Mouse (Mus musculus): Measurements from ENCODE around the gene Crlf3. TPM values are rescaled to one million over a fixed set of nuclear protein-coding genes. Genes with fewer than 3 reads are reported as not detected.

Crlf3 gene
- polyA plus RNA-seq, 1 experiment = 12.6 TPM

DNA sequence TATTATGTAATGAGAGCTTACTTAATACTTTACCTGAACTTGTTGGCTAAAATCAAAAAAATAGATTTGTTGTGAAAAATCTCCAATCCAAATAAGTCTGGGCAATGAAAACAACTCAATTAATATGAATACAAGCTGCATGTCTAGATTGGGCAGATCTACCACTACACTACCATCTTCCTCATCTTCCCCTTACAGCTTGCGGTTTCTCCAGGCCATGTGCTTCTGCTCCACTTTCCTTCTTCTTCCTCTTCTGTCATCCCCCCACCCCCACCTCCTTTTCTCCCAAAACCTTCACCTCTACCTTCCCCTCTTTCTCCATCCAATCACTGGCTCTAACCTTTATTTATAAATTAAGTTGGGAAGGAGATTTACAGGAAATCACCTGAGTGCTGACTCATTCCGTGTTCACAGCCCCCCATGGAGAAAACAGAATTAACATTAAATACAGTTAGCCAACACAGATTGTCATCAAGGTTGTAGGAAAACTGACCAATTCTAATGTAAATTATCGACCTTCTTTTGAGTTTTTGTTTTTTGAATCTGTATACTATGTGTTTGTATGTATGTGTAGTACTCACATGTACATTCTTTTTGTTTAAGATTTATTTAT lies 17.8 kb upstream of the Crlf3 start:
- Histone ChIP-seq H3K36me3 (ENCODE audit: control insufficient read depth, insufficient read depth) (peaks cover 4% of the 10 kb centered on the region), H3K79me2 (ENCODE audit: control insufficient read depth, insufficient read depth) (no peaks in the 10 kb centered on the region), H3ac (ENCODE audit: control insufficient read depth, insufficient read length) (no peak overlapping the region), H3K4me2 (ENCODE audit: low read depth) (no peak overlapping the region), H3K4me3 (no peak overlapping the region), H3K27me3 (ENCODE audit: control insufficient read depth, insufficient read depth, insufficient read length) (no peaks in the 10 kb centered on the region)
- TF ChIP-seq E2F4 (IDR thresholded peaks at IDR 0.05; ENCODE audit: insufficient read depth) = no peak
- no peak for TF ChIP-seq TCF12 (IDR thresholded peaks at IDR 0.05; ENCODE audit: insufficient read depth, poor library complexity, severe bottlenecking)
- no peak for TF ChIP-seq POLR2AphosphoS2 (IDR thresholded peaks at IDR 0.05; ENCODE audit: insufficient read length, low read depth)
- TF ChIP-seq TCF3 (IDR thresholded peaks at IDR 0.05; ENCODE audit: insufficient read length, low read depth) = no peak
- no peak for TF ChIP-seq CEBPB (IDR thresholded peaks at IDR 0.05; ENCODE audit: insufficient read depth, poor library complexity, severe bottlenecking)
- no peak for TF ChIP-seq REST (IDR thresholded peaks at IDR 0.05; ENCODE audit: insufficient read depth, insufficient read length)
- no peak for TF ChIP-seq MYOG (IDR thresholded peaks at IDR 0.05; ENCODE audit: control insufficient read depth in 1 of 3, insufficient read depth in 1 of 3, insufficient read length in 2 of 3, low read depth in 2 of 3)
- TF ChIP-seq SRF (IDR thresholded peaks at IDR 0.05; ENCODE audit: control insufficient read depth, insufficient read length, low read depth) = no peak
- TF ChIP-seq POLR2A (IDR thresholded peaks at IDR 0.05; ENCODE audit: insufficient read length, low read depth) = no peak
- TF ChIP-seq MAX (IDR thresholded peaks at IDR 0.05; ENCODE audit: low read depth) = no peak
- TF ChIP-seq MYOD1 (IDR thresholded peaks at IDR 0.05; ENCODE audit: control insufficient read depth in 1 of 3, insufficient read length in 2 of 3, low read depth in 2 of 3) = no peak

- peaks cover 32% of the 10 kb centered on the region for H3K79me2 ChIP-seq (ENCODE audit: control insufficient read depth, insufficient read depth)
- peak overlapping the region; percentile 88 for H3K4me2 ChIP-seq (ENCODE audit: low read depth)
- H3K27me3 ChIP-seq (ENCODE audit: control insufficient read depth, insufficient read depth, insufficient read length) = no peaks in the 10 kb centered on the region
- peak overlapping the region; percentile 67 for H3K4me3 ChIP-seq
- TF ChIP-seq MYOG (IDR thresholded peaks at IDR 0.05; ENCODE audit: control insufficient read depth in 1 of 3, insufficient read depth in 1 of 3, insufficient read length in 2 of 3, low read depth in 2 of 3) = no peak
- no peak for TF ChIP-seq MYOD1 (IDR thresholded peaks at IDR 0.05; ENCODE audit: control insufficient read depth in 1 of 3, insufficient read length in 2 of 3, low read depth in 2 of 3)
- no peak for TF ChIP-seq POLR2A (IDR thresholded peaks at IDR 0.05; ENCODE audit: insufficient read length, low read depth)
- TF ChIP-seq SRF (IDR thresholded peaks at IDR 0.05; ENCODE audit: control insufficient read depth, insufficient read length, low read depth) = no peak
- no peak for TF ChIP-seq USF1 (IDR thresholded peaks at IDR 0.05; ENCODE audit: low read depth)
- TF ChIP-seq TCF3 (IDR thresholded peaks at IDR 0.05; ENCODE audit: insufficient read length, low read depth) = no peak
- TF ChIP-seq TCF12 (IDR thresholded peaks at IDR 0.05; ENCODE audit: insufficient read depth, poor library complexity, severe bottlenecking) = no peak
- no peak for TF ChIP-seq POLR2AphosphoS2 (IDR thresholded peaks at IDR 0.05; ENCODE audit: insufficient read length, low read depth)
- TF ChIP-seq CEBPB (IDR thresholded peaks at IDR 0.05; ENCODE audit: insufficient read depth, poor library complexity, severe bottlenecking) = no peak
- TF ChIP-seq REST (IDR thresholded peaks at IDR 0.05; ENCODE audit: insufficient read depth, insufficient read length) = no peak
- no peak for TF ChIP-seq E2F4 (IDR thresholded peaks at IDR 0.05; ENCODE audit: insufficient read depth)
- TF ChIP-seq MAX (IDR thresholded peaks at IDR 0.05; ENCODE audit: low read depth) = no peak
- H3ac ChIP-seq (ENCODE audit: control insufficient read depth, insufficient read length) = no peak overlapping the region
- no peaks in the 10 kb centered on the region for H3K36me3 ChIP-seq (ENCODE audit: control insufficient read depth, insufficient read depth)
These were observed 9.9 kb upstream of the Crlf3 start for GRCm38 (mm10) chr11:80090555-80091164.

DNA sequence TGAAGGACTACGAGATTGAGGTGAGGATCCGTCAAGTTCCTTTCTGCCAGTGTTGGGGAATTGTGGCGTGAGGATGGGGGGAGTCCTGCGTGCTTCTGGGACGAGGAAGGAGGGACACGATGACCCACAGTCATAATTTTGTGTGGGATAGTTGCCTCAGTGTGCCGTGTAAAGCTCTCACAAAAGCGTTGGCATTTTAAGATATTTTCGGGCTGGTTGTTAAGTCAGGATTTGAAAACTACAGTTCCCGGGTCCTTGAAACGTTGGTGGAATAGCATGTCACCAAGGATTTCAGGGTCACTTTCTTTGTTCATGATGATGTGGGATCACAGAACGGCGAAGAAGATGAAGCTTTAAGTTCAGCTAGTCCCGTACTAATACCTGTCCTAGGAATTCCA lies 9.0 kb upstream of the Crlf3 start:
- Histone ChIP-seq H3K4me2 (ENCODE audit: low read depth) (peak overlapping the region; percentile 88), H3ac (ENCODE audit: control insufficient read depth, insufficient read length) (peak overlapping the region; percentile 7), H3K36me3 (ENCODE audit: control insufficient read depth, insufficient read depth) (no peaks in the 10 kb centered on the region), H3K79me2 (ENCODE audit: control insufficient read depth, insufficient read depth) (peaks cover 32% of the 10 kb centered on the region), H3K27me3 (ENCODE audit: control insufficient read depth, insufficient read depth, insufficient read length) (no peaks in the 10 kb centered on the region), H3K4me3 (peak overlapping the region; percentile 67)
- TF ChIP-seq REST (IDR thresholded peaks at IDR 0.05; ENCODE audit: insufficient read depth, insufficient read length) = no peak
- no peak for TF ChIP-seq MYOG (IDR thresholded peaks at IDR 0.05; ENCODE audit: control insufficient read depth in 1 of 3, insufficient read depth in 1 of 3, insufficient read length in 2 of 3, low read depth in 2 of 3)
- no peak for TF ChIP-seq MAX (IDR thresholded peaks at IDR 0.05; ENCODE audit: low read depth)
- no peak for TF ChIP-seq POLR2A (IDR thresholded peaks at IDR 0.05; ENCODE audit: insufficient read length, low read depth)
- TF ChIP-seq MYOD1 (IDR thresholded peaks at IDR 0.05; ENCODE audit: control insufficient read depth in 1 of 3, insufficient read length in 2 of 3, low read depth in 2 of 3) = no peak
- no peak for TF ChIP-seq E2F4 (IDR thresholded peaks at IDR 0.05; ENCODE audit: insufficient read depth)
- TF ChIP-seq CEBPB (IDR thresholded peaks at IDR 0.05; ENCODE audit: insufficient read depth, poor library complexity, severe bottlenecking) = no peak
- no peak for TF ChIP-seq POLR2AphosphoS2 (IDR thresholded peaks at IDR 0.05; ENCODE audit: insufficient read length, low read depth)
- TF ChIP-seq SRF (IDR thresholded peaks at IDR 0.05; ENCODE audit: control insufficient read depth, insufficient read length, low read depth) = no peak
- TF ChIP-seq USF1 (IDR thresholded peaks at IDR 0.05; ENCODE audit: low read depth) = no peak
- no peak for TF ChIP-seq TCF12 (IDR thresholded peaks at IDR 0.05; ENCODE audit: insufficient read depth, poor library complexity, severe bottlenecking)
- TF ChIP-seq TCF3 (IDR thresholded peaks at IDR 0.05; ENCODE audit: insufficient read length, low read depth) = no peak

GRCm38 (mm10) chr11:80088917-80089816 lies 8.4 kb upstream of the Crlf3 start, which contains the start of gene Atad5:
Atad5 (plus strand) TSS chr11:80089400.
- no peaks in the 10 kb centered on the region for H3K27me3 ChIP-seq (ENCODE audit: control insufficient read depth, insufficient read depth, insufficient read length)
- TF ChIP-seq TCF3 (IDR thresholded peaks at IDR 0.05; ENCODE audit: insufficient read length, low read depth) (no peak), E2F4 (IDR thresholded peaks at IDR 0.05; ENCODE audit: insufficient read depth) (peak; percentile 98), MYOD1 (IDR thresholded peaks at IDR 0.05; ENCODE audit: control insufficient read depth in 1 of 3, insufficient read length in 2 of 3, low read depth in 2 of 3) (peak in 1 of 3 experiments; percentile 5)
- peak within 1 kb of the TSS; percentile 67 for H3K4me3 ChIP-seq
- H3ac ChIP-seq (ENCODE audit: control insufficient read depth, insufficient read length) = peak within 1 kb of the TSS; percentile 7
- H3K36me3 ChIP-seq (ENCODE audit: control insufficient read depth, insufficient read depth) = no peaks in the 10 kb centered on the region
- peak within 1 kb of the TSS; percentile 88 for H3K4me2 ChIP-seq (ENCODE audit: low read depth)
- H3K79me2 ChIP-seq (ENCODE audit: control insufficient read depth, insufficient read depth) = peaks cover 32% of the 10 kb centered on the region
